Mouse (Mus musculus): ENCODE data around the gene Zfp11.

Gene Zfp11

GRCm38 (mm10) chr5:129607476-129607875 lies 62.4 kb downstream of the Zfp11 start:
- no peak for DNase-seq
